Mouse (Mus musculus): Measurements from ENCODE around the gene Gm10282.

Gm10282 gene

GRCm38 (mm10) chr8:72324036-72324706 lies 19.1 kb upstream of the Gm10282 start:
- DNase-seq (ENCODE audit: extremely low read depth, low read depth, low spot score) = no peak

DNA sequence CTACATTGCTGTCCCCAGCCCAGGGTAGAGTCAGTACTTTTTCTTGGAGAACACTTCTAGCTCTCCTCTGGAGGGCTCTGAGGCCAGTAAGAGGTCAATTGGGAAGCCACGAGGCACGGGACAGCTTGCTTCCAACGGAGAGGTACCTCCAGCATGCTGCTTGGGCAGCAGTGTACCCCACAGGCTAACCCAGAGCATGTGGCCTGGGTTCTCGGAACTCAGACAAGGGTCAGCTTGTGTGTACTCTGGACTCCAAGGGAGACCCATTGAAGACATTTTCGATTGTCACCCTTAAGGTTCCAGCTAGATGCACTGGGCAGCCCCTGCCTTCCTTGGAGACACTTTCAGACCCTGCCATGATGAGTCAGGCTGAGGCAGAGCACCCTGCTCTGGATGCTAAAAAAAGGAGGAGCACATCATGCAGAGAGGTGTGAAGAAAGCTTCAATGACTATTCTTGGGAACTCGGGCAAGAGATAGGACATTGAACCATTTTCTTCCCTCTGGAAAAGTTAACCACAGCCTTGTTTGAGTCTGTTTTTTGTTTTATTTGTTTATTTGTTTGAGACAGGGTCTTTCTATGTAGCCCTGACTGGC lies 18.2 kb upstream of the Gm10282 start:
- DNase-seq (ENCODE audit: extremely low read depth, low read depth, low spot score) = no peak

DNA sequence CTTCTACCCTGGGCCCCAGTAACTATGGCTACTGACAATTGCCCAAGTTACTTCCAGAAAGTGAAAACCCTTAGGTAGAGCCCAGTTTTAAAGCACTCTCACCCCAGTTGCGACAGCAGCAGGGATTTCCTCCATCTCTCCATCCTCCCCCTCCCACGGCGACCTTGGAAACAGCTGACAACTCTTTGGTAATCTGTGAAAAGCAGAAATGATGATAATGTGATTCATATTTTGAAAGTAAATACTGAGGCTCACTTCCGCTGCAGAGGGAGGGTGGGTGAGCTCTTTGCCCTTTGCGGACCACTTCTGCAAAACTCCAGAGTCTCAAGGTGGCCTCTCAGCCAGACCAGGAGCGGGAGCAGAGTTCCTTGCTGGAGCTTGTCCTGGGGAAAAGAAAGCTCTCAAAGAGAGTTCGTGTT lies 17.4 kb upstream of the Gm10282 start:
- DNase-seq (ENCODE audit: extremely low read depth, low read depth, low spot score) = no peak

DNA sequence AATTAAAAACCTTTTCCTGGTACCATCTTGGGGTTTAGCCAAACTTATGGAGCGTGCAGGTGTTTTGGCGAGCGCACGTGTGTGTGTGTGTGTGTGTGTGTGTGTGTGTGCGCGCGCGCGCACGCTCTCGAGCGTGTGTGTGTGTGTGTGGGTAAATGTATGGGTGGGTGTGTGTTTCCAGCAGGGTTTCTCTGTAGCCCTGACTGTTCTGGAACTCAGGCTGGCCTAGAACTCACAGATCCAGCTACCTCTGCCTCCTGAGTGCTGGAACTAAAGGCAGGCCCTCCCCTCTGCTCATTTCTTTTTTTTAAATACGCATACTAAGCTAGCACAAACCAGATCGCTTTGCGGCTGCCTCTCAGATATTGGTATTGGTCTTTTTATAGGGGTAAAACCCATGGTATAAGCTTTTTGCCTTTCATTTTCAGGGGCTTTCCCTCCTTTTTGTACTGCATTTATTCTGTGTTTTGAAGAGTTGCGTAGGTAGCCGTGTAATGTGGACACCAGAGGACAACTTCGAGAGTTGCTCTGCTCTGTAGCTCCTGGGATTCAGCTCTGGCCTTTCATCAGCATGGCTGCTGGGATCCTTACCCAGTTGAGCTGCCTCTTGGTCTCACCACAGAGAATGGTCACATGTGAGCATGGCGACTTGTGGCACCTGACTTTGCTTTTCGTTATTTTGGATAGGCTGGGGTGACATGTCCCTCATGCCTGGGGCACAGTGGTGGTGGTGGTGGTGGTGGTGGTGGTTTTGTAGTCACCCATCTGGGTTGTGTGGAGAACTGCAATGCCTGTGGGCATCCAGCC lies 16.8 kb upstream of the Gm10282 start:
- no peak for DNase-seq (ENCODE audit: extremely low read depth, low read depth, low spot score)

GRCm38 (mm10) chr8:72320803-72321583 lies 15.9 kb upstream of the Gm10282 start:
- DNase-seq (ENCODE audit: extremely low read depth, low read depth, low spot score) = no peak

DNA sequence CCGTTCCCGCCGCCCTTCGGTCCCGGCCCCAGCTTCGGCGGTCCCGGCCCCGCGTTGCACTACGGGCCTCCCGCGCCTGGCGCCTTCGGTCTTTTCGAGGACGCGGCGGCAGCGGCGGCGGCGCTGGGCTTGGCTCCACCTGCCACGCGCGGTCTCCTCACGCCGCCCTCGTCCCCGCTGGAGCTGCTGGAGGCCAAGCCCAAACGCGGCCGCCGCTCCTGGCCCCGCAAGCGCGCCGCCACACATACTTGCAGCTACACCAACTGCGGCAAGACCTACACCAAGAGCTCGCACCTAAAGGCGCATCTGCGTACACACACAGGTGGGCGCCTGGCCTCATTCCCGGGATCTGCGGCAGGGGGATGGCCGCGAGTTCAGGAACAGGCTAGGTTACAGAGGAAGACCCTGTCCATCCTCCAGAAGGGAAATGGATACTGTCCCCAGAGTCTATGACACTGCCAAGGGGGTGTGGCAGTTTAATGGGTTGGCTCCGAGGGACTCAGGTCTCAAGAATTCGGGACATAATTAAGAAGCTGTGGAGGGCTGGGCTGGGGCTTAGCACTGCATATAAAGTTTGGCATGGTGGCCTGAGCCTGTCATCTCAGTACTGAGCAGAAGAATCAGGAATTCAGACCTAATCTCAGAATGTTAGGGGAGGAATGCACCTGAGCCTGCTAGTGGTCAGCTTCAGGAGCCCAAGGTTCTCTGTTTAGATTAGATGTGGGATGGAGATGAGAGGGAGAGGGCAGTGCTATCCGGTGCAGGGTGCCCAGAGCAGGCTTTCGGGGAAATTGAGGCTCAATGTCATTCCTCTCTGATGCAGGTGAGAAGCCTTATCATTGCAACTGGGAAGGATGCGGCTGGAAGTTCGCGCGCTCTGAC lies 15.1 kb upstream of the Gm10282 start:
- no peak for DNase-seq (ENCODE audit: extremely low read depth, low read depth, low spot score)

GRCm38 (mm10) chr8:72319397-72319796 lies 14.3 kb upstream of the Gm10282 start:
- DNase-seq (ENCODE audit: extremely low read depth, low read depth, low spot score) = no peak

GRCm38 (mm10) chr8:72318801-72319322 lies 13.8 kb upstream of the Gm10282 start, which contains the start of gene Klf2:
Klf2 (plus strand) TSS chr8:72319033.
- DNase-seq (ENCODE audit: extremely low read depth, low read depth, low spot score) = no peak

GRCm38 (mm10) chr8:72317741-72318301 lies 12.8 kb upstream of the Gm10282 start:
- DNase-seq (ENCODE audit: extremely low read depth, low read depth, low spot score) = no peak

GRCm38 (mm10) chr8:72316053-72316695 lies 11.1 kb upstream of the Gm10282 start:
- no peak for DNase-seq (ENCODE audit: extremely low read depth, low read depth, low spot score)

GRCm38 (mm10) chr8:72312926-72313518 lies 8.0 kb upstream of the Gm10282 start:
- DNase-seq (ENCODE audit: extremely low read depth, low read depth, low spot score) = no peak

- DNase-seq (ENCODE audit: extremely low read depth, low read depth, low spot score) = no peak
Observed at GRCm38 (mm10) chr8:72310849-72311506, 5.9 kb upstream of the Gm10282 start.

DNA sequence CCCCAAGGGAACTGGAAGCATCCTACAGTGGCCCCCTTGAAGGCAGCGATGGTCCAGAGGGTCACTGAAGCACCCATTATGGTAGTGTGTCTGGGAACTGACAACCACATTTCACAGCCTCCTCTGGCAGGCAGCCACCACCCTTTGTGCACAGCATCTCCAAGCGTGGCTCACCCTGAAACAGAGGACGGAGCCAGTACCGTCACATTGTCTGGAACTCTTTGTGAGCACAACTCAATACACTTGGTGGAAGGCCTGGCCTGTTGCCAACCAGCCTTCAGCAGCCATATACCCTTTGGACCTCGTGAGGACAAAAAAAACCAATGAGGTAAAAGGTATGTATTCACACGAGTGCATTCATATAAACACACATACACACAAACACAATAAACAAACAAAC lies 3.2 kb upstream of the Gm10282 start:
- DNase-seq (ENCODE audit: extremely low read depth, low read depth, low spot score) = no peak

DNA sequence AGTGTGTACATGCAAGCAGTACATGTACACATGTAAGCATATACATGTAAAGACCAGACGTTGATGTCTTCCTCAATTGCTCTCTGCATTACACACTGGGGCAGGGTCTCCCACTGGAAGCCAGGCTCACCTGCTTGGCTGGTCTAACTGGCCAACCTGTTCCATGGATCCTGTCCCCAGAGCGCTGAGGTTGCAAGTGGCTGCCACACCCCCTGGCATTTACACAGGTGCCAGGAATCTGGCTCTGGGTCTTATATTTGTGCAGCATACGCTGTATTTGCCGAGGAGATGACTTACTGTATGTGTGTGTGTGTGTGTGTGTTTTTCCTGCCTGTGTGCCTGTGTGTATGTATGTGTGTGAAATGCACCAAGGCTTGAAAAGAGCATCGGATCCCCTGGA lies 1.9 kb upstream of the Gm10282 start:
- DNase-seq (ENCODE audit: extremely low read depth, low read depth, low spot score) = no peak

DNA sequence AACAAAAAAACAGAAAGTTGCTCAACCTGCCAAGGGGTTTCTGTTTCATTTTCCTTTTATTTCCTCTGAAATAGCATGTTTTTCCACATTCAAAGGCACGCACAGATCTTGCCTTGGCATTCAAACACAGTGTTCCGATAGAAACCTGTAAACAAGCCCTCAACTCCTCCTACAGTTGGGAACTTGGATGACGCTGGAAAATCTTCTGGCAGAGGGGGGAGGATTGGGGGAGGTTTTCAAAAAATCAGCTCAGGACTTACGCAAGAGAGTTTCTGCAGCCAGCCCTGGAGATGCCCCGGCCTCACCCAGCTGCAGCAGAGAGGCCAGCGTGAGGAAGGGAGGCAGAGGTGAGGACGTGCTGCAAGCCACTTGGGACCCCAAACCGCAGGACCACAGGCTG lies 1.4 kb downstream of the Gm10282 start:
- no peak for DNase-seq (ENCODE audit: extremely low read depth, low read depth, low spot score)

DNA sequence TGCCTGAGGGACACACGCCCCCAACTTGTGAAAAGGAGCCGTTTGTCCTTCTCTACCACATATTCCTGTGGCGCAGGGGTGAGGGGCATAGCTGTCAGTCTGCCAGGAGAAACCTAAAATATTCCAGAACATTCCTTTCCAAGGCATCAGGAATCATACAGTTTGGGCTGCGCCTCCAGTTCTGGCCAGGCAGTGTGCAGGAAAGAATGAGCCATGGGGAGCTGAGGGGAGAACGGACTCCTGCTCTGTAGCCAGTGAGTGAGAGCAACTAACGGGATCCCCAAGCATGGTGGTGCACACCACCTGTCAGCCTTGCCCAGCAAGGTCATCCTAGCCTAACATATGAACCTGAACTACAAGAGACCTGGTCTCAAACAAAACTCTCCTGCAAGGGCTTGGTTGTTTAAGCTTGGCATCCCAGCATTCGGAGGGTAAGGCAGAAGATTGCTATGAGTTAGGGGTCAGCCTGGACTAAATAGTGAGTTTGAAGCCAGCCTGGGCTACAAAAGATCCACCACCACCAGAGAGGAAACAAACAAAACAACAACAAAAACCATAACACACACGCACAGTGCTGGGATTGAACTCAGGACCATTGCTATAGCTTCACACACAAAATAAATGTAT lies 2.0 kb downstream of the Gm10282 start:
- no peak for DNase-seq (ENCODE audit: extremely low read depth, low read depth, low spot score)

GRCm38 (mm10) chr8:72301497-72301896 lies 3.6 kb downstream of the Gm10282 start:
- DNase-seq (ENCODE audit: extremely low read depth, low read depth, low spot score) = no peak

Measured in fat pad, adult 2 months (tissue).